Mouse (Mus musculus): Measurements from ENCODE around the gene Wscd1. TPM values are rescaled to one million over a fixed set of nuclear protein-coding genes. Genes with fewer than 3 reads are reported as not detected.

Gene Wscd1
- 5.8 and 16.9 TPM in 2 replicates for total RNA-seq (2012; rRNA removed)

DNA sequence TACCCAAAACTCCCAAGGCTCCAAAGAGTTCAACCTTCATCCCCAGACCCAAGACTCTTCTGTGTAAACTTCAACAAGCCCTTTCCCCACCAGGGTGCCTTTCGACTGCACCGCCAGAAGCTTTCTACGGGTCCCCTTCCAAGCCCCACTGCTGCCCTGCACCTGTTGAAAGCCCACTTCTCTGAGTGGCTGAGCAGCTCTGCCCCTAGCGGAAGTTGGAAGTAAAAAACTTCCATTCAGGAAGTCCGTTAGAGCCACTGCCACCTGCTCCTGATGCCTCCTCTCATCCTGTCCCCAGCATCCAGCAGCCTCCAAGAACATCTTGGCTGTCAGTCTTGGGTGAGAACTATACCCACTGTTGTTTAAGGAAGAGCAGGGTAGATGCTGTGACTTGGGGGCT is at the start of gene Wscd1:
Gene Wscd1, plus strand, starts transcription at position 250 of the 400 bp plus-strand sequence.
- DNase-seq (ENCODE audit: low read depth, low spot score), result no peak
- H3K27ac ChIP-seq (ENCODE audit: insufficient read depth, low read depth, low read length, poor library complexity, severe bottlenecking), result no peak within 1 kb of the TSS
- peak within 1 kb of the TSS; percentile 72 for H3K9ac ChIP-seq (ENCODE audit: insufficient read depth, low read depth, low read length, poor library complexity, severe bottlenecking)
- TF ChIP-seq ZC3H11A (IDR thresholded peaks at IDR 0.05; ENCODE audit: borderline replicate concordance, low read depth, low read length) (no peak), HCFC1 (IDR thresholded peaks at IDR 0.05; ENCODE audit: borderline replicate concordance, insufficient read depth, low read length) (no peak), MAFK (IDR thresholded peaks at IDR 0.05; ENCODE audit: insufficient read depth, low read depth, low read length) (no peak), ZNF384 (IDR thresholded peaks at IDR 0.05; ENCODE audit: low read depth, low read length) (no peak), CHD2 (IDR thresholded peaks at IDR 0.05; ENCODE audit: low read depth, low read length) (no peak)
- in situ Hi-C loops (cut with MboI; ENCODE audit: low sequenced_read_pairs in 2 of 2, unreplicated experiment in 2 of 2), result no loop called here
- H3K4me3 ChIP-seq (ENCODE audit: insufficient read depth in 1 of 2, low read depth in 1 of 2, low read length in 2 of 2, poor library complexity in 1 of 2, severe bottlenecking in 1 of 2), result peak within 1 kb of the TSS; percentile 76
- no peaks in the 10 kb centered on the region for H3K36me3 ChIP-seq (ENCODE audit: control insufficient read depth, insufficient read depth, low read length, poor library complexity, severe bottlenecking)
- no peaks in the 10 kb centered on the region for H3K4me1 ChIP-seq (ENCODE audit: control insufficient read depth in 2 of 2, insufficient read depth in 2 of 2, low read length in 2 of 2, poor library complexity in 1 of 2)
- no peaks in the 10 kb centered on the region for H3K9me3 ChIP-seq (ENCODE audit: control insufficient read depth, insufficient read depth, low read depth, low read length)

DNA sequence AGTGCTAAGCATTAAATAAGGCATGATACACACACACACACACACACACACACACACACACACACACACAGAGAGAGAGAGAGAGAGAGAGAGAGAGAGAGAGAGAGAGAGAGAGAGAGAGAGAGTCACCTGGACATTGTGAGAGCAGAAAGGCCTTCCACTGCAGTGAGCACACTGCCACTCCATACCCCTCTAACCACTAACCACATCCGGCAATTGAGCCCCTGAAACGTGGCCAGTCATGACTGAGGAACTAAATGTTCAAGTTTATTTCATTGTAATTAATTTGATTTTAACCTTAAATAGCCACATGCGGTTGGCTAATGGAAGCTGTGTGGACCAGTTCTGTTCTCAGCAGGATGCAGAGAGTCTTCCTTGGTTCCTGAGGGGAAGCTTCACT is 21.7 kb upstream of the Wscd1 start:
- Histone ChIP-seq H3K4me3 (ENCODE audit: insufficient read depth in 1 of 2, low read depth in 1 of 2, low read length in 2 of 2, poor library complexity in 1 of 2, severe bottlenecking in 1 of 2) (no peak overlapping the region), H3K9me3 (ENCODE audit: control insufficient read depth, insufficient read depth, low read depth, low read length) (no peaks in the 10 kb centered on the region), H3K4me1 (ENCODE audit: control insufficient read depth in 2 of 2, insufficient read depth in 2 of 2, low read length in 2 of 2, poor library complexity in 1 of 2) (no peaks in the 10 kb centered on the region), H3K36me3 (ENCODE audit: control insufficient read depth, insufficient read depth, low read length, poor library complexity, severe bottlenecking) (no peaks in the 10 kb centered on the region), H3K9ac (ENCODE audit: insufficient read depth, low read depth, low read length, poor library complexity, severe bottlenecking) (no peak overlapping the region), H3K27ac (ENCODE audit: insufficient read depth, low read depth, low read length, poor library complexity, severe bottlenecking) (no peak overlapping the region)
- TF ChIP-seq MAFK (IDR thresholded peaks at IDR 0.05; ENCODE audit: insufficient read depth, low read depth, low read length) (no peak), ZC3H11A (IDR thresholded peaks at IDR 0.05; ENCODE audit: borderline replicate concordance, low read depth, low read length) (no peak), CHD2 (IDR thresholded peaks at IDR 0.05; ENCODE audit: low read depth, low read length) (no peak), ZNF384 (IDR thresholded peaks at IDR 0.05; ENCODE audit: low read depth, low read length) (no peak), HCFC1 (IDR thresholded peaks at IDR 0.05; ENCODE audit: borderline replicate concordance, insufficient read depth, low read length) (no peak)
- no peak for DNase-seq (ENCODE audit: low read depth, low spot score)
- in situ Hi-C loops (cut with MboI; ENCODE audit: low sequenced_read_pairs in 2 of 2, unreplicated experiment in 2 of 2), result no loop called here

DNA sequence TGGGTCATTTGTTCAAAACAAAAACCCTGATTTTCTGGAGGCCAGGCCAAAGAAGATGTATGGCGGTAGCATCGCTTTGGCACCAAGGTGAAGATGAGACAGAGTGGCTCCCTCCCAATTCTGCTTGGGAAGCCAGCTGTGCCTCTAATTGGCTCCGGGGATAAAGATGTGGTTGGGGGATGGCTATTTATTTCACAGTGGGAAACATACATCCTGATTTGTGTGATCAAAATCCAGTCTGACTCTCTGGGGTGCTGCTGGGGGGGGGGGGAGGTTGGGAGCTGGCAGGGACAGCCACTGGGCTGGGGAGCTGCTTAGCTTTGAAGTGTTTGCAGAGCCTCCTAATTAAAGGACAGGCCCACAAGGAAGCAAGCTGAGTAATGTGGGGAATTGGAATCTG is 20.4 kb upstream of the Wscd1 start:
- in situ Hi-C loops (cut with MboI; ENCODE audit: low sequenced_read_pairs in 2 of 2, unreplicated experiment in 2 of 2), result no loop called here
- Histone ChIP-seq H3K4me3 (ENCODE audit: insufficient read depth in 1 of 2, low read depth in 1 of 2, low read length in 2 of 2, poor library complexity in 1 of 2, severe bottlenecking in 1 of 2) (no peak overlapping the region), H3K9ac (ENCODE audit: insufficient read depth, low read depth, low read length, poor library complexity, severe bottlenecking) (no peak overlapping the region), H3K4me1 (ENCODE audit: control insufficient read depth in 2 of 2, insufficient read depth in 2 of 2, low read length in 2 of 2, poor library complexity in 1 of 2) (peaks cover 0 to 7% of the 10 kb centered on the region in 2 experiments; a peak in 1 of 4 replicates), H3K9me3 (ENCODE audit: control insufficient read depth, insufficient read depth, low read depth, low read length) (no peaks in the 10 kb centered on the region), H3K27ac (ENCODE audit: insufficient read depth, low read depth, low read length, poor library complexity, severe bottlenecking) (no peak overlapping the region), H3K36me3 (ENCODE audit: control insufficient read depth, insufficient read depth, low read length, poor library complexity, severe bottlenecking) (no peaks in the 10 kb centered on the region)
- TF ChIP-seq ZNF384 (IDR thresholded peaks at IDR 0.05; ENCODE audit: low read depth, low read length) (no peak), MAFK (IDR thresholded peaks at IDR 0.05; ENCODE audit: insufficient read depth, low read depth, low read length) (no peak), HCFC1 (IDR thresholded peaks at IDR 0.05; ENCODE audit: borderline replicate concordance, insufficient read depth, low read length) (no peak), ZC3H11A (IDR thresholded peaks at IDR 0.05; ENCODE audit: borderline replicate concordance, low read depth, low read length) (no peak), CHD2 (IDR thresholded peaks at IDR 0.05; ENCODE audit: low read depth, low read length) (no peak)
- no peak for DNase-seq (ENCODE audit: low read depth, low spot score)

DNA sequence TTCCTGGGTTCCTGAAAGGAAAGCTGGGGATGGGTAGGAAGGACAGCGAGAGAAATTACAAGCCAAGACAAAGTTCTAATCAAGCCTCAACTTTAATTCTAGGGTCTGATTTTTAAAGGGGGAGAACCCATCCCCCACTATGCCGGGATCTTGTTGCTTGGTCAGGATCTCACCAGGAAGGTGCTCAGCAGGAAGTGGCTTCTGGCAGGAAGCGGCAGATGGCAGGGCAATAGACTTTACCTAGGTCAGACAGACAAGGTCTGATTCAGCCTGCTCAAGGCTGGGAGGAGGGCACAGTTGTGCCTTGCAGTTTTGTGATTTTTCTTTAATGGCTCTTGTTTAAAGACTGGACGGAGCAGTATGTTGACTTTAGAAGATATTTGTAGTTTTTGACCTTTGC is 15.9 kb upstream of the Wscd1 start:
- H3K27ac ChIP-seq (ENCODE audit: insufficient read depth, low read depth, low read length, poor library complexity, severe bottlenecking), result no peak overlapping the region
- no peak for DNase-seq (ENCODE audit: low read depth, low spot score)
- H3K4me3 ChIP-seq (ENCODE audit: insufficient read depth in 1 of 2, low read depth in 1 of 2, low read length in 2 of 2, poor library complexity in 1 of 2, severe bottlenecking in 1 of 2), result no peak overlapping the region
- no peaks in the 10 kb centered on the region for H3K9me3 ChIP-seq (ENCODE audit: control insufficient read depth, insufficient read depth, low read depth, low read length)
- no peaks in the 10 kb centered on the region for H3K36me3 ChIP-seq (ENCODE audit: control insufficient read depth, insufficient read depth, low read length, poor library complexity, severe bottlenecking)
- H3K4me1 ChIP-seq (ENCODE audit: control insufficient read depth in 2 of 2, insufficient read depth in 2 of 2, low read length in 2 of 2, poor library complexity in 1 of 2), result peaks cover 0 to 7% of the 10 kb centered on the region in 2 experiments; a peak in 1 of 4 replicates
- H3K9ac ChIP-seq (ENCODE audit: insufficient read depth, low read depth, low read length, poor library complexity, severe bottlenecking), result no peak overlapping the region
- TF ChIP-seq HCFC1 (IDR thresholded peaks at IDR 0.05; ENCODE audit: borderline replicate concordance, insufficient read depth, low read length) (no peak), CHD2 (IDR thresholded peaks at IDR 0.05; ENCODE audit: low read depth, low read length) (no peak), ZC3H11A (IDR thresholded peaks at IDR 0.05; ENCODE audit: borderline replicate concordance, low read depth, low read length) (no peak), ZNF384 (IDR thresholded peaks at IDR 0.05; ENCODE audit: low read depth, low read length) (no peak), MAFK (IDR thresholded peaks at IDR 0.05; ENCODE audit: insufficient read depth, low read depth, low read length) (no peak)
- in situ Hi-C loops (cut with MboI; ENCODE audit: low sequenced_read_pairs in 2 of 2, unreplicated experiment in 2 of 2), result no loop called here

DNA sequence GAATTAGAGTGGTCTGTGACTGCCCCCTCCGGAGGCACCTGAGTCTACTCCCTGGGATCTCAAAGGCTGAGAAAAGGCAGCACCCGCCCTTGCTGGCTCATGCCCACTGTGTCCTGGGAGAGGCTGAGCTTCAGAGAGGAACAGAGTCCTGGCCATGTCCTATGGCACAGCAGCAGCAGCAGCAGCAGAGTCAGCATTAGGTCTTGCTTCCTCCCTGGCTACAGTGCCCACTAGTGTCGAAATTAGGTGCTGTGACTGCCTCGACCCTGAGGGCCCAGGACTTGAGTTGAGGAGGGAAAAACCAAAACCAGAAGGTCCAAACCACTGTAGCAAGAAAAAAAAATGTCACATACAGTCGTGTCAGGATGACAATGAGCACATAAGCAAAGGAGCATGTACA is 12.6 kb upstream of the Wscd1 start:
- Histone ChIP-seq H3K9me3 (ENCODE audit: control insufficient read depth, insufficient read depth, low read depth, low read length) (no peaks in the 10 kb centered on the region), H3K9ac (ENCODE audit: insufficient read depth, low read depth, low read length, poor library complexity, severe bottlenecking) (no peak overlapping the region), H3K27ac (ENCODE audit: insufficient read depth, low read depth, low read length, poor library complexity, severe bottlenecking) (no peak overlapping the region), H3K4me3 (ENCODE audit: insufficient read depth in 1 of 2, low read depth in 1 of 2, low read length in 2 of 2, poor library complexity in 1 of 2, severe bottlenecking in 1 of 2) (no peak overlapping the region), H3K36me3 (ENCODE audit: control insufficient read depth, insufficient read depth, low read length, poor library complexity, severe bottlenecking) (no peaks in the 10 kb centered on the region), H3K4me1 (ENCODE audit: control insufficient read depth in 2 of 2, insufficient read depth in 2 of 2, low read length in 2 of 2, poor library complexity in 1 of 2) (peaks cover 1 to 7% of the 10 kb centered on the region in 2 experiments; a peak in 1 of 4 replicates)
- no peak for DNase-seq (ENCODE audit: low read depth, low spot score)
- in situ Hi-C loops (cut with MboI; ENCODE audit: low sequenced_read_pairs in 2 of 2, unreplicated experiment in 2 of 2), result no loop called here
- no peak for TF ChIP-seq MAFK (IDR thresholded peaks at IDR 0.05; ENCODE audit: insufficient read depth, low read depth, low read length)
- no peak for TF ChIP-seq CHD2 (IDR thresholded peaks at IDR 0.05; ENCODE audit: low read depth, low read length)
- no peak for TF ChIP-seq ZC3H11A (IDR thresholded peaks at IDR 0.05; ENCODE audit: borderline replicate concordance, low read depth, low read length)
- TF ChIP-seq HCFC1 (IDR thresholded peaks at IDR 0.05; ENCODE audit: borderline replicate concordance, insufficient read depth, low read length), result no peak
- no peak for TF ChIP-seq ZNF384 (IDR thresholded peaks at IDR 0.05; ENCODE audit: low read depth, low read length)
